Mouse (Mus musculus): Measurements from ENCODE around the gene P2ry12. TPM values are rescaled to one million over a fixed set of nuclear protein-coding genes. Genes with fewer than 3 reads are reported as not detected.

Gene P2ry12
- total and polyA plus RNA-seq, 3 experiments = not detected

DNA sequence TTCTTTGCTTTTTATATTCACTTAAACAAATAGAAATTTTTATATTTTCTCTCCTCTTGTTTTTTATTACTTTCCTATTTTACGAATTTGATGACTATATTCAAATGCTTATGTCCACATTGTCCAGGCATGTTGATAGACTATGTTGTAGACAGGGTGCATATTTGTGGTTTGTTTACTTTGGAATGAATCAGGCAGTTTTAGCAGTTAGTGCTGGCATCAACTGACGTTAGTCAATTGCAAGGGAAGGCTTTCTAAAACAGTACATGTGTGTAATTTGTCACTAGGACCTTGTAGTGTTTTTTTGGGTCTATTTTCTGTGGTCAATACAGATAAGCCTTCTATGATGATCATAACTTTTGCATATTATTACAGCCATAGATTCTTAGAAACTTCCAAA is 27.9 kb upstream of the P2ry12 start:
- H3K4me3 ChIP-seq (ENCODE audit: control insufficient read depth in 1 of 2, insufficient read depth in 1 of 2, low read depth in 2 of 2, low read length in 2 of 2) = no peak overlapping the region
- no peaks in the 10 kb centered on the region for H3K9me3 ChIP-seq (replicated peaks; ENCODE audit: insufficient read depth, low read length)
- no peaks in the 10 kb centered on the region for H3K4me1 ChIP-seq (ENCODE audit: control insufficient read depth in 1 of 2, insufficient read depth in 2 of 2, low read length in 2 of 2)
- no peaks in the 10 kb centered on the region for H3K79me2 ChIP-seq (ENCODE audit: control insufficient read depth, insufficient read depth, low read length, poor library complexity)
- H3K27me3 ChIP-seq (ENCODE audit: control insufficient read depth in 1 of 2, insufficient read depth in 2 of 2, low read length in 2 of 2) = no peaks in the 10 kb centered on the region; a peak in 1 of 4 replicates
- H3K36me3 ChIP-seq (ENCODE audit: control insufficient read depth in 1 of 2, insufficient read depth in 2 of 2, low read length in 2 of 2) = no peaks in the 10 kb centered on the region
- H3K9ac ChIP-seq (ENCODE audit: control insufficient read depth, low read depth, low read length, poor library complexity, severe bottlenecking) = no peak overlapping the region
- H3K27ac ChIP-seq (ENCODE audit: control insufficient read depth, low read depth, low read length) = no peak overlapping the region
- DNase-seq (ENCODE audit: low read depth, low spot score) = no peak
- TF ChIP-seq ZNF384 (IDR thresholded peaks at IDR 0.05; ENCODE audit: low read depth, low read length) (no peak), GABPA (IDR thresholded peaks at IDR 0.05; ENCODE audit: low read depth, low read length) (no peak), RCOR1 (IDR thresholded peaks at IDR 0.05; ENCODE audit: low read depth, low read length) (no peak), MAZ (IDR thresholded peaks at IDR 0.05; ENCODE audit: low read depth, low read length) (no peak), ZKSCAN1 (IDR thresholded peaks at IDR 0.05; ENCODE audit: low read depth, low read length) (no peak), MEF2A (IDR thresholded peaks at IDR 0.05; ENCODE audit: extremely low read depth, insufficient replicate concordance, low read depth, low read length, poor library complexity, severe bottlenecking) (no peak), TCF12 (IDR thresholded peaks at IDR 0.05; ENCODE audit: low read depth, low read length) (no peak), SIN3A (IDR thresholded peaks at IDR 0.05; ENCODE audit: low read length) (no peak), SMC3 (IDR thresholded peaks at IDR 0.05; ENCODE audit: low read depth, low read length) (no peak), JUND (IDR thresholded peaks at IDR 0.05; ENCODE audit: low read depth, low read length) (no peak)

DNA sequence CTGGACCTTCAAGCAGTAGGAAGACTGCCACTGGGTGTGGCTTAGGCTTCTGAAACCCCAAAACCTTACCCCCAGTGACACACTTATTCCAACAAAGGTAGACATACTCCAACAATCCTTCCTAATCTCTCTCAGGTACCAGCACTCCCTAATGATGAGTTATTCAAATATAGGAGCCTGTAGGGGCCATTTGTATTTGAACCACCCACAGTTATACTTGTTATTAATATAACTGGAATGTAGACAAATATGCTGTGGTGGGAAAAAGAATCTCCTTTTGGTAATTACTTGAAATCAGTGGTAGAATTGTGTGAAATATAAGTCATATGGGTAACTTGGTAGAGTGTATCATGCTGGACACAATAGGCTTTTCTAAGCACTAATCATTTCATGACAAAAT is 15.9 kb upstream of the P2ry12 start:
- no peak overlapping the region for H3K27ac ChIP-seq (ENCODE audit: control insufficient read depth, low read depth, low read length)
- no peak overlapping the region for H3K9ac ChIP-seq (ENCODE audit: control insufficient read depth, low read depth, low read length, poor library complexity, severe bottlenecking)
- H3K9me3 ChIP-seq (replicated peaks; ENCODE audit: insufficient read depth, low read length) = no peaks in the 10 kb centered on the region
- H3K79me2 ChIP-seq (ENCODE audit: control insufficient read depth, insufficient read depth, low read length, poor library complexity) = no peaks in the 10 kb centered on the region
- no peak overlapping the region for H3K4me3 ChIP-seq (ENCODE audit: control insufficient read depth in 1 of 2, insufficient read depth in 1 of 2, low read depth in 2 of 2, low read length in 2 of 2)
- no peaks in the 10 kb centered on the region for H3K36me3 ChIP-seq (ENCODE audit: control insufficient read depth in 1 of 2, insufficient read depth in 2 of 2, low read length in 2 of 2)
- no peaks in the 10 kb centered on the region for H3K4me1 ChIP-seq (ENCODE audit: control insufficient read depth in 1 of 2, insufficient read depth in 2 of 2, low read length in 2 of 2)
- H3K27me3 ChIP-seq (ENCODE audit: control insufficient read depth in 1 of 2, insufficient read depth in 2 of 2, low read length in 2 of 2) = no peaks in the 10 kb centered on the region
- DNase-seq (ENCODE audit: low read depth, low spot score) = no peak
- TF ChIP-seq SMC3 (IDR thresholded peaks at IDR 0.05; ENCODE audit: low read depth, low read length) = no peak
- no peak for TF ChIP-seq TCF12 (IDR thresholded peaks at IDR 0.05; ENCODE audit: low read depth, low read length)
- no peak for TF ChIP-seq MXI1 (IDR thresholded peaks at IDR 0.05; ENCODE audit: low read depth, low read length)
- TF ChIP-seq MYB (IDR thresholded peaks at IDR 0.05; ENCODE audit: low read depth, low read length) = no peak

DNA sequence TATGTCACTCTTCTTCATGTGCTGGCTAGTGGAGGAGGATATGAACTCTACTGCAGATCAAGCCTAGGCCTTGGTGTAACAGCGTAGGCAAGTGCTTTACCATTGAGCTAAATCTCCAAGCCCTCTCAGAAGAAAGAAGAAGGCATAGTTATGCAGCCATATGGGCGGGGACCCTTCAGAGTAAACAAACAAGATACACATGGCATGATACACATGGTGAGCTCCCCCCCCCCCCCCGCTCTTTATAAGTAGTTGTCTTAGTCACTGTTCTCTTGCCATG is 15.5 kb upstream of the P2ry12 start:
- H3K9me3 ChIP-seq (replicated peaks; ENCODE audit: insufficient read depth, low read length) = no peaks in the 10 kb centered on the region
- no peak for TF ChIP-seq USF2 (IDR thresholded peaks at IDR 0.05; ENCODE audit: borderline replicate concordance in 1 of 2, insufficient read depth in 1 of 2, low read depth in 1 of 2, low read length in 2 of 2)
- no peak for TF ChIP-seq MXI1 (IDR thresholded peaks at IDR 0.05; ENCODE audit: low read depth, low read length)
- no peak for TF ChIP-seq POLR2AphosphoS2 (IDR thresholded peaks at IDR 0.05; ENCODE audit: low read length)
- TF ChIP-seq NELFE (IDR thresholded peaks at IDR 0.05; ENCODE audit: low read depth, low read length) = no peak
- TF ChIP-seq POLR2AphosphoS5 (IDR thresholded peaks at IDR 0.05; ENCODE audit: borderline replicate concordance, low read depth, low read length) = no peak
- no peak for TF ChIP-seq ZC3H11A (IDR thresholded peaks at IDR 0.05; ENCODE audit: low read depth, low read length)
- no peak for TF ChIP-seq MYC (IDR thresholded peaks at IDR 0.05; ENCODE audit: low read depth, low read length)
- TF ChIP-seq MEF2A (IDR thresholded peaks at IDR 0.05; ENCODE audit: extremely low read depth, insufficient replicate concordance, low read depth, low read length, poor library complexity, severe bottlenecking) = no peak
- no peak for TF ChIP-seq MAFK (IDR thresholded peaks at IDR 0.05; ENCODE audit: borderline replicate concordance, low read depth, low read length)
- no peak overlapping the region for H3K9ac ChIP-seq (ENCODE audit: control insufficient read depth, low read depth, low read length, poor library complexity, severe bottlenecking)
- no peak overlapping the region for H3K4me3 ChIP-seq (ENCODE audit: control insufficient read depth in 1 of 2, insufficient read depth in 1 of 2, low read depth in 2 of 2, low read length in 2 of 2)
- H3K36me3 ChIP-seq (ENCODE audit: control insufficient read depth in 1 of 2, insufficient read depth in 2 of 2, low read length in 2 of 2) = no peaks in the 10 kb centered on the region
- no peaks in the 10 kb centered on the region for H3K27me3 ChIP-seq (ENCODE audit: control insufficient read depth in 1 of 2, insufficient read depth in 2 of 2, low read length in 2 of 2)
- H3K4me1 ChIP-seq (ENCODE audit: control insufficient read depth in 1 of 2, insufficient read depth in 2 of 2, low read length in 2 of 2) = no peaks in the 10 kb centered on the region
- no peak for DNase-seq (ENCODE audit: low read depth, low spot score)
- no peak overlapping the region for H3K27ac ChIP-seq (ENCODE audit: control insufficient read depth, low read depth, low read length)
- H3K79me2 ChIP-seq (ENCODE audit: control insufficient read depth, insufficient read depth, low read length, poor library complexity) = no peaks in the 10 kb centered on the region
